Mouse (Mus musculus) ES-Bruce4 (cell line): ENCODE data around the gene Car2. TPM values are rescaled to one million over a fixed set of nuclear protein-coding genes. Genes with fewer than 3 reads are reported as not detected.

Experiments
- H3K27ac ChIP-seq: 2 replicates; pipeline ENCODE4 v1.5.1; 2012; ENCODE audit warnings: low read length, inconsistent platforms; ENCODE audit not compliant: insufficient read depth
- H3K27me3 ChIP-seq: 2 replicates; pipeline ENCODE4 v1.6.1; 2012; ENCODE audit warnings: mild to moderate bottlenecking, low read length, inconsistent platforms; ENCODE audit not compliant: control insufficient read depth, poor library complexity, insufficient read depth, severe bottlenecking
- H3K36me3 ChIP-seq: 2 replicates; pipeline ENCODE4 v1.6.1; 2012; ENCODE audit warnings: inconsistent platforms, mild to moderate bottlenecking, low read length, moderate library complexity; ENCODE audit not compliant: control insufficient read depth, poor library complexity, insufficient read depth, severe bottlenecking
- H3K4me1 ChIP-seq: one replicate; pipeline ENCODE4 v1.8.1; 2011; ENCODE audit warnings: low read length; ENCODE audit not compliant: control insufficient read depth, insufficient read depth
- H3K4me3 ChIP-seq: 2 replicates; pipeline ENCODE4 v1.5.1; 2011; ENCODE audit warnings: low read depth, mild to moderate bottlenecking, low read length
- H3K9ac ChIP-seq: 2 replicates; pipeline ENCODE4 v1.6.1; 2012; ENCODE audit warnings: low read depth, mild to moderate bottlenecking, inconsistent platforms; ENCODE audit not compliant: poor library complexity, severe bottlenecking
- H3K9me3 ChIP-seq: replicated peaks from 2 replicates; pipeline ENCODE4 v1.6.1; 2012; ENCODE audit warnings: mild to moderate bottlenecking, low read length, inconsistent platforms; ENCODE audit not compliant: control insufficient read depth, poor library complexity, insufficient read depth, severe bottlenecking
- CTCF ChIP-seq: IDR thresholded peaks from one replicate; pipeline ENCODE4 v1.8.1; 2011; ENCODE audit warnings: low read depth, low read length
- EP300 ChIP-seq: IDR thresholded peaks from 2 replicates; pipeline ENCODE4 v1.6.1; 2011; ENCODE audit warnings: low read depth, low read length; ENCODE audit not compliant: insufficient read depth
- POLR2A ChIP-seq: IDR thresholded peaks from one replicate; pipeline ENCODE4 v1.8.1; 2011; ENCODE audit warnings: low read length; ENCODE audit not compliant: insufficient read depth
- polyA plus RNA-seq: library from polyadenylated mRNA; stranded (reverse); fragments of >200 nt; gene quantifications from 2 replicates; pipeline ENCODE4 v1.2.4, GENCODE M21; 2011; ENCODE audit warnings: low read depth; ENCODE audit not compliant: missing spikeins, insufficient read depth, insufficient read length

Car2 gene
- polyA plus RNA-seq, 1 experiment = 186 TPM

DNA sequence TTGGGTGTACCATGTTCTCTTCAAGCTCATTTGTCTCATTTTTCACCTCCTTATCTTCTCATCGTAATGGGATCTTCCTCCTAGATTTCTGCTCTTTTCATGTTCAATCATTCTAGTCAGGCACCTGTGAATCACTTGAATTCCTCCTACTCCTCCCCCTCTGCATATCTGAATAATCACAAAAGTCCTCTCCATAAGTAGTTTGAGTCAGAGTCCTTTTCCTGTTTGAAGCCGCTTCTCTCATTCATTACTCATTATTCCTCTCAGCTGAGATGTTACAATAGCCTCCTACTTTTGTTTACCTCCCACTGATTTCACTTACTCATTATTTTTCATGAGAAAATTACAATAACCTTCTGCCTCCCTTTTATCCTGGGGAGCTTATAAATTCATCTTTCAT is 31.2 kb downstream of the Car2 start:
- no peaks in the 10 kb centered on the region for H3K9me3 ChIP-seq
- H3K27me3 ChIP-seq = no peaks in the 10 kb centered on the region
- H3K27ac ChIP-seq = no peak overlapping the region
- no peak overlapping the region for H3K9ac ChIP-seq
- no peaks in the 10 kb centered on the region for H3K36me3 ChIP-seq
- no peak overlapping the region for H3K4me3 ChIP-seq
- TF ChIP-seq CTCF (no peak), EP300 (no peak), POLR2A (no peak)
- H3K4me1 ChIP-seq = no peaks in the 10 kb centered on the region

DNA sequence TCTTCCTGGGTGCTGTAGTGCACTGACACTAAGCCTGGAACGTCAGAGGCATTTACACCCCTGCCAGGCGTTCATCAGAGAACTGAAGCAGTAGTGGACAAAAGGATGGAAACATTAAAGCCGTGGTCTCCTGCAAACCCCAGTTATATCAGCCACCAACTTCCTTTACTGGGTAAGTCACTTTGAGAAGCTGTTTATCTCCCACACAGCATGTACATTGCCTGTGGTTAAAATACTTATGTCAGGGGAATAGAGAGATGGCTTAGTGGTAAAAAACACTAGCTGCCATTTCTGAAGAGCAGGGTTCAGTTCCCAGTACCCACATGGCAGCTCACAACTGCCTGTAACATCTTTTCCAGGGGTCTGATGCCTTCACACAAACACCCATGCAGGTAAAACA is 58.6 kb downstream of the Car2 start:
- H3K4me1 ChIP-seq = no peaks in the 10 kb centered on the region
- H3K36me3 ChIP-seq = no peaks in the 10 kb centered on the region
- no peaks in the 10 kb centered on the region for H3K9me3 ChIP-seq
- no peaks in the 10 kb centered on the region for H3K27me3 ChIP-seq
- H3K9ac ChIP-seq = no peak overlapping the region
- no peak overlapping the region for H3K4me3 ChIP-seq
- TF ChIP-seq EP300 (no peak), CTCF (no peak), POLR2A (no peak)
- H3K27ac ChIP-seq = no peak overlapping the region

DNA sequence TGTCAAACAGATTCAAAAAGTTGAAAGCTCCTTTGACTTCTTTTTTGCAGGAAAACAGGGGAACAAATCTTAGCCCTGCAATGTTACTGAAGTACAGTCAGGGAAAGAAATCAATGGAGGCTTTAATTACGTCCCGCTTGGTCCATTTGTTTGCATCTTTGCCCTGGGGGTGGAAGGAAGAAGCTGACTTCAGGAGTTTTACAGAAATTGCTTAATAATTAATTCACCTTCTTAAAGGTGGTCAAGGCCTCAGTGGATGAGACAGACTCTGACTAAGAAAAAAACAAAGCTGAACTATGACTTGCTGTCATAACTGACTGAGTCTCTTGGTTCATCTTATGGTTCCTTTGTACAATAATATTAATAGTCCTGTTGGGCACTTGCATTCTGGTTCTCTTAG is 59.6 kb downstream of the Car2 start:
- no peak overlapping the region for H3K9ac ChIP-seq
- H3K4me1 ChIP-seq = no peaks in the 10 kb centered on the region
- H3K36me3 ChIP-seq = no peaks in the 10 kb centered on the region
- H3K4me3 ChIP-seq = no peak overlapping the region
- no peaks in the 10 kb centered on the region for H3K9me3 ChIP-seq
- no peaks in the 10 kb centered on the region for H3K27me3 ChIP-seq
- TF ChIP-seq POLR2A = no peak
- no peak overlapping the region for H3K27ac ChIP-seq

DNA sequence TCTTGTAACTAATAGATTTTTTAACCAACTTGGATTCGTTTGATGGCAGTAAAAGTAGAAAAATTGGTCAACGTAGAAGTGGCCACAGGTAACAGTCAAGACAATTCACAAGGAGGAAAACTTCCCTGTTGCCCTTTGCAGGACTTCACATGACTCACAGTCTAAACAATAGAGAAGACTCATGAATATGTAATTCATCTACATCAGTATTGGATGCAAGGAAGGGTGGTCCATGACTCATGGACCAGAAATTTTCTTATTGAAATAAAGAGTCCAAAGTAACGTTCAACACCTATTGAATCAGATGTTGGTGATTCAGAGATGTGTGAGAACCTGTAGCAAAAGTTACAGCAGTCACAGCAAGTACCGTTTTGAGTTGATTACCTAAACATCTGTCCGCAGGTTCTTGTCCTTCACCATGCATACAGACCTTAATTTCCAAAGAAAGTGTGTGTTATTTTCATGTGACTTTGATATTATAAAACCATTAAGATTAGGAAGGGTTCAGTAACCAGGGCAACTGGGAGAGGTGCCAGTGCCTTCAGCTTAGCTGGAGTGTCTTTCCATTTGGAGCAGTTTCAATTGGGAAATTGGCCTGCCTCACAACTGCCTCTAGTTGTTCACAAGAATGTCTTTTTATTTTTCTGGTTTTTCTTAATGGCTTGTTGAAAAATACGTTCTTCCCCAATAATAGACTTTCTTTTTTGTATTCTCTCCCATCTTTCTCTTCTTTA is 62.2 kb downstream of the Car2 start:
- TF ChIP-seq POLR2A = no peak
- TF ChIP-seq CTCF = no peak
- TF ChIP-seq EP300 = no peak
- Histone ChIP-seq H3K4me3 (no peak overlapping the region), H3K27me3 (no peaks in the 10 kb centered on the region), H3K36me3 (no peaks in the 10 kb centered on the region), H3K9ac (no peak overlapping the region), H3K27ac (no peak overlapping the region), H3K4me1 (no peaks in the 10 kb centered on the region), H3K9me3 (no peaks in the 10 kb centered on the region)

DNA sequence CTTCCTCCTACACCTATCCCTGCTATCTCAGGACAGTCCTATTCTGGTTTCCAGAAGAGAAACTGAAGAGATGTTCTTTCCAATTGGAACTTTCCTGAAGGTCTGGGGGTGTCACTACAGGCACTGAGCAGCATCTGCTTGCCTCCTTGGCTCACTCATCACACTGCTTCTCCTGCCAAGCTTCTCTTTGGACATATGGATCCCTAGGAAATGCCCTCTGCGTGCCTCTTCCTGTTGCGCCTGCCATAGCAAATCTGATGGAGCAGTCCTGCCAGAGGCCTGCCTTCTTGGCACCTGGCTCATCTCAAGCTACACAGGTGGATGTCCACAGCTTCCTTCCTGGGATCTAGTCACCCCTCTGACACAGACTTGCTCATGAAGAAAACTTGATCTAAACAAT is 64.0 kb downstream of the Car2 start:
- no peaks in the 10 kb centered on the region for H3K27me3 ChIP-seq
- no peak overlapping the region for H3K27ac ChIP-seq
- H3K9ac ChIP-seq = no peak overlapping the region
- H3K4me1 ChIP-seq = no peaks in the 10 kb centered on the region
- no peak overlapping the region for H3K4me3 ChIP-seq
- H3K36me3 ChIP-seq = no peaks in the 10 kb centered on the region
- H3K9me3 ChIP-seq = no peaks in the 10 kb centered on the region
- TF ChIP-seq POLR2A (no peak), EP300 (no peak), CTCF (no peak)

Other genes starting within 250 kb of the Car2 start
- gene Car13, start 244.5 kb upstream of the Car2 start, polyA plus RNA-seq = 16.0 and 16.4 TPM in 2 replicates
- not detected in 2 replicates for gene Car1, start 77.9 kb upstream of the Car2 start, polyA plus RNA-seq
- 2.6 TPM in 2 replicates for gene Car3, start 22.8 kb upstream of the Car2 start, polyA plus RNA-seq